Mouse (Mus musculus): Measurements from ENCODE around the gene Adcy10.
A peak's percentile ranks its signal among the peaks of the same experiment; 100 is the strongest.

The Adcy10 gene

GRCm38 (mm10) chr1:165581255-165581654 lies 96.3 kb downstream of the Adcy10 start:
- TF ChIP-seq GATA4 (IDR thresholded peaks at IDR 0.05; ENCODE audit: insufficient replicate concordance, low read length) = no peak

GRCm38 (mm10) chr1:165583529-165584184 lies 98.7 kb downstream of the Adcy10 start:
- TF ChIP-seq GATA4 (IDR thresholded peaks at IDR 0.05; ENCODE audit: insufficient replicate concordance, low read length) = no peak

- TF ChIP-seq GATA4 (IDR thresholded peaks at IDR 0.05; ENCODE audit: insufficient replicate concordance, low read length) = no peak
Measured at GRCm38 (mm10) chr1:165585389-165586104, 100.6 kb downstream of the Adcy10 start.

- TF ChIP-seq GATA4 (IDR thresholded peaks at IDR 0.05; ENCODE audit: insufficient replicate concordance, low read length) = no peak
Measured at GRCm38 (mm10) chr1:165586366-165586765, 101.4 kb downstream of the Adcy10 start.

GRCm38 (mm10) chr1:165587845-165588244 lies 102.9 kb downstream of the Adcy10 start:
- no peak for TF ChIP-seq GATA4 (IDR thresholded peaks at IDR 0.05; ENCODE audit: insufficient replicate concordance, low read length)

GRCm38 (mm10) chr1:165589280-165590048 lies 104.5 kb downstream of the Adcy10 start:
- TF ChIP-seq GATA4 (IDR thresholded peaks at IDR 0.05; ENCODE audit: insufficient replicate concordance, low read length) = no peak

GRCm38 (mm10) chr1:165590760-165591159 lies 105.8 kb downstream of the Adcy10 start:
- no peak for TF ChIP-seq GATA4 (IDR thresholded peaks at IDR 0.05; ENCODE audit: insufficient replicate concordance, low read length)

GRCm38 (mm10) chr1:165592295-165593082 lies 107.5 kb downstream of the Adcy10 start:
- TF ChIP-seq GATA4 (IDR thresholded peaks at IDR 0.05; ENCODE audit: insufficient replicate concordance, low read length) = no peak

- TF ChIP-seq GATA4 (IDR thresholded peaks at IDR 0.05; ENCODE audit: insufficient replicate concordance, low read length) = peak; percentile 69; the same call in 1 of the 2 replicates
Measured at GRCm38 (mm10) chr1:165594699-165595421, 109.9 kb downstream of the Adcy10 start.

GRCm38 (mm10) chr1:165601775-165602280 lies 116.8 kb downstream of the Adcy10 start:
- TF ChIP-seq GATA4 (IDR thresholded peaks at IDR 0.05; ENCODE audit: insufficient replicate concordance, low read length) = no peak

- TF ChIP-seq GATA4 (IDR thresholded peaks at IDR 0.05; ENCODE audit: insufficient replicate concordance, low read length) = no peak
Measured at GRCm38 (mm10) chr1:165603218-165603617, 118.2 kb downstream of the Adcy10 start.

GRCm38 (mm10) chr1:165604203-165604602 lies 119.2 kb downstream of the Adcy10 start:
- no peak for TF ChIP-seq GATA4 (IDR thresholded peaks at IDR 0.05; ENCODE audit: insufficient replicate concordance, low read length)

- no peak for TF ChIP-seq GATA4 (IDR thresholded peaks at IDR 0.05; ENCODE audit: insufficient replicate concordance, low read length)
Measured at GRCm38 (mm10) chr1:165605108-165605507, 120.1 kb downstream of the Adcy10 start.

- no peak for TF ChIP-seq GATA4 (IDR thresholded peaks at IDR 0.05; ENCODE audit: insufficient replicate concordance, low read length)
Measured at GRCm38 (mm10) chr1:165605774-165606173, 120.8 kb downstream of the Adcy10 start.
